8 mouse cellular contexts compared by ENCODE assay signal in genomic region chr11:23008824-23009200, GRCm38 (mm10). TPM values are rescaled to one million over a fixed set of nuclear protein-coding genes. Genes with fewer than 3 reads are reported as not detected.
A peak's percentile ranks its signal among the peaks of the same experiment; 100 is the strongest.
DNase-seq lines count a peak whose midpoint lies in the region; ATAC-seq and TF ChIP-seq lines count a peak whose summit lies in the region.

No protein-coding gene starts in this region.

- TF ChIP-seq POLR2A in bone marrow macrophage, adult 2 months (IDR thresholded peaks at IDR 0.05; ENCODE audit: borderline replicate concordance, low read depth, low read length) = no peak

- peak overlapping the region; percentile 74 for H3K4me3 ChIP-seq in heart, embryonic 15.5 days
- H3K4me3 ChIP-seq in bone marrow macrophage, adult 2 months (ENCODE audit: insufficient read depth, low read length) = peak overlapping the region; percentile 75
- peak overlapping the region; percentile 55 for H3K4me3 ChIP-seq in hindbrain, embryonic 12.5 days
- H3K4me3 ChIP-seq in midbrain, embryonic 11.5 days (ENCODE audit: low read depth, low read length) = peak overlapping the region; percentile 40

- no peak overlapping the region for H3K27ac ChIP-seq in heart, embryonic 15.5 days
- no peak overlapping the region for H3K27ac ChIP-seq in bone marrow macrophage, adult 2 months (ENCODE audit: insufficient read depth, low read depth, low read length)
- H3K27ac ChIP-seq in hindbrain, embryonic 12.5 days = no peak overlapping the region
- H3K27ac ChIP-seq in midbrain, embryonic 11.5 days (ENCODE audit: low read depth, low read length) = no peak overlapping the region; the same call in 1 of the 2 replicates

- DNase-seq in heart, postnatal 36 days = no peak
- DNase-seq in midbrain, embryonic 11.5 days (ENCODE audit: low spot score, missing footprints) = peak; percentile 90
- DNase-seq in right cerebral cortex, postnatal 36 days (ENCODE audit: low spot score in 2 of 2) = no peak
- DNase-seq in retina, embryonic 14.5 days (ENCODE audit: low spot score) = no peak
- DNase-seq in yolk sac, embryonic 10.5 days (ENCODE audit: low spot score) = no peak

- peaks cover 5% of the 10 kb centered on the region for H3K4me1 ChIP-seq in heart, embryonic 15.5 days (replicated peaks)
- H3K4me1 ChIP-seq in bone marrow macrophage, adult 2 months (ENCODE audit: control insufficient read depth, insufficient read depth, low read length) = peaks cover 2% of the 10 kb centered on the region; the same call in 1 of the 2 replicates
- H3K4me1 ChIP-seq in hindbrain, embryonic 12.5 days = no peaks in the 10 kb centered on the region
- H3K4me1 ChIP-seq in midbrain, embryonic 11.5 days (ENCODE audit: control insufficient read depth, insufficient read depth, low read length) = peaks cover 4% of the 10 kb centered on the region; the same call in 1 of the 2 replicates

- peak overlapping the region; percentile 91 for H3K4me2 ChIP-seq in heart, embryonic 15.5 days
- peak overlapping the region; percentile 64 for H3K4me2 ChIP-seq in hindbrain, embryonic 12.5 days (replicated peaks)
- peak overlapping the region; percentile 62 for H3K4me2 ChIP-seq in midbrain, embryonic 11.5 days

- intact Hi-C loops in heart, postnatal 36 days (cut with DNase I) = loop anchor here (1.0 to 5.0 kb wide), 3 partner anchors 58 to 263 kb away; no protein-coding TSS in a partner anchor

- TF ChIP-seq CTCF in bone marrow macrophage, adult 2 months (IDR thresholded peaks at IDR 0.05; ENCODE audit: low read depth, low read length) = no peak

- no peak for ATAC-seq in heart, embryonic 15.5 days (replicated peaks; ENCODE audit: insufficient number of reproducible peaks, insufficient read depth, low FRiP score, low read depth)
- ATAC-seq in hindbrain, embryonic 12.5 days (ENCODE audit: low FRiP score) = no peak
- ATAC-seq in midbrain, embryonic 11.5 days (ENCODE audit: low FRiP score) = no peak

- 30% methylated on average over 4 of the region's 4 CpGs for WGBS in heart, embryonic 15.5 days
- whole genome bisulfite sequencing in hindbrain, embryonic 12.5 days = 34% methylated on average over 4 of the region's 4 CpGs
- 48% methylated on average over 4 of the region's 4 CpGs for WGBS in midbrain, embryonic 11.5 days

- peaks cover 8% of the 10 kb centered on the region for H3K36me3 ChIP-seq in heart, embryonic 15.5 days
- H3K36me3 ChIP-seq in hindbrain, embryonic 12.5 days = peaks cover 11% of the 10 kb centered on the region
- H3K36me3 ChIP-seq in midbrain, embryonic 11.5 days (ENCODE audit: control insufficient read depth, insufficient read depth, low read length) = peaks cover 4% of the 10 kb centered on the region; the same call in 1 of the 2 replicates

- no peaks in the 10 kb centered on the region for H3K9me3 ChIP-seq in heart, embryonic 15.5 days (replicated peaks)
- H3K9me3 ChIP-seq in hindbrain, embryonic 12.5 days (replicated peaks) = no peaks in the 10 kb centered on the region
- H3K9me3 ChIP-seq in midbrain, embryonic 11.5 days (ENCODE audit: control insufficient read depth, low read length) = no peaks in the 10 kb centered on the region

- no peaks in the 10 kb centered on the region for H3K27me3 ChIP-seq in heart, embryonic 15.5 days
- no peaks in the 10 kb centered on the region for H3K27me3 ChIP-seq in hindbrain, embryonic 12.5 days
- H3K27me3 ChIP-seq in midbrain, embryonic 11.5 days (ENCODE audit: control insufficient read depth, insufficient read depth, low read length) = no peaks in the 10 kb centered on the region

- peak overlapping the region; percentile 70; the same call in 1 of the 2 replicates for H3K9ac ChIP-seq in heart, embryonic 15.5 days
- peak overlapping the region; percentile 77 for H3K9ac ChIP-seq in hindbrain, embryonic 12.5 days
- peak overlapping the region; percentile 66; the same call in 1 of the 2 replicates for H3K9ac ChIP-seq in midbrain, embryonic 11.5 days (ENCODE audit: low read length)

RNA-seq across cellular contexts. Expression of gene Fam161a, which starts 1.5 kb away (rescaled TPM):
- polyA plus RNA-seq in heart, embryonic 15.5 days (2015; fragmentation: Nextera tagmentation; extraction: Ambion mirVana) = 0.89 and 2.1 TPM in 2 replicates
- 1 to 10 TPM; 2.0 to 4.2 TPM for total RNA-seq in heart, postnatal 36 days (2021)
- polyA plus RNA-seq in bone marrow macrophage, adult 2 months (2012; ENCODE audit: insufficient read depth, insufficient read length, missing spikeins) = 8.1 and 8.3 TPM in 2 replicates
- 7.7 and 8.0 TPM in 2 replicates for polyA plus RNA-seq in hindbrain, embryonic 12.5 days (2016; fragmentation: Nextera tagmentation; extraction: Ambion mirVana)
- polyA plus RNA-seq in midbrain, embryonic 11.5 days (2014; fragmentation: Nextera tagmentation; extraction: Ambion mirVana) = 3.8 and 4.0 TPM in 2 replicates

RNA-seq across cellular contexts. Expression of gene Cct4, which starts 18.5 kb away (rescaled TPM):
- 184 and 191 TPM in 2 replicates for polyA plus RNA-seq in heart, embryonic 15.5 days (2015; fragmentation: Nextera tagmentation; extraction: Ambion mirVana)
- total RNA-seq in heart, postnatal 36 days (2021) = 100 to 1,000 TPM; 131 to 132 TPM
- 132 and 134 TPM in 2 replicates for polyA plus RNA-seq in bone marrow macrophage, adult 2 months (2012; ENCODE audit: insufficient read depth, insufficient read length, missing spikeins)
- 326 and 341 TPM in 2 replicates for polyA plus RNA-seq in hindbrain, embryonic 12.5 days (2016; fragmentation: Nextera tagmentation; extraction: Ambion mirVana)
- polyA plus RNA-seq in midbrain, embryonic 11.5 days (2014; fragmentation: Nextera tagmentation; extraction: Ambion mirVana) = 448 and 476 TPM in 2 replicates

RNA-seq across cellular contexts. Expression of gene Commd1, which starts 26.6 kb away (rescaled TPM):
- 291 and 351 TPM in 2 replicates for polyA plus RNA-seq in heart, embryonic 15.5 days (2015; fragmentation: Nextera tagmentation; extraction: Ambion mirVana)
- total RNA-seq in heart, postnatal 36 days (2021) = 100 to 1,000 TPM; 150 to 164 TPM
- 72.7 and 85.7 TPM in 2 replicates for polyA plus RNA-seq in bone marrow macrophage, adult 2 months (2012; ENCODE audit: insufficient read depth, insufficient read length, missing spikeins)
- polyA plus RNA-seq in hindbrain, embryonic 12.5 days (2016; fragmentation: Nextera tagmentation; extraction: Ambion mirVana) = 309 and 314 TPM in 2 replicates
- 432 and 437 TPM in 2 replicates for polyA plus RNA-seq in midbrain, embryonic 11.5 days (2014; fragmentation: Nextera tagmentation; extraction: Ambion mirVana)

RNA-seq across cellular contexts. Expression of gene Gm28048, which starts 26.9 kb away (rescaled TPM):
- polyA plus RNA-seq in heart, embryonic 15.5 days (2015; fragmentation: Nextera tagmentation; extraction: Ambion mirVana) = 6.9 and 10.8 TPM in 2 replicates
- 1 to 10 TPM; 4.4 to 5.2 TPM for total RNA-seq in heart, postnatal 36 days (2021)
- polyA plus RNA-seq in bone marrow macrophage, adult 2 months (2012; ENCODE audit: insufficient read depth, insufficient read length, missing spikeins) = 56.5 and 58.5 TPM in 2 replicates
- polyA plus RNA-seq in hindbrain, embryonic 12.5 days (2016; fragmentation: Nextera tagmentation; extraction: Ambion mirVana) = 5.7 TPM in 2 replicates
- polyA plus RNA-seq in midbrain, embryonic 11.5 days (2014; fragmentation: Nextera tagmentation; extraction: Ambion mirVana) = 5.2 and 5.6 TPM in 2 replicates

RNA-seq across cellular contexts. Expression of gene Zrsr1, which starts 37.0 kb away (rescaled TPM):
- 2.4 and 2.7 TPM in 2 replicates for polyA plus RNA-seq in heart, embryonic 15.5 days (2015; fragmentation: Nextera tagmentation; extraction: Ambion mirVana)
- total RNA-seq in heart, postnatal 36 days (2021) = 10 to 100 TPM; 14.5 to 16.8 TPM
- 25.0 and 31.7 TPM in 2 replicates for polyA plus RNA-seq in bone marrow macrophage, adult 2 months (2012; ENCODE audit: insufficient read depth, insufficient read length, missing spikeins)
- polyA plus RNA-seq in hindbrain, embryonic 12.5 days (2016; fragmentation: Nextera tagmentation; extraction: Ambion mirVana) = 5.2 and 7.5 TPM in 2 replicates
- polyA plus RNA-seq in midbrain, embryonic 11.5 days (2014; fragmentation: Nextera tagmentation; extraction: Ambion mirVana) = 4.3 and 5.3 TPM in 2 replicates
